In the genomic region with DNA sequence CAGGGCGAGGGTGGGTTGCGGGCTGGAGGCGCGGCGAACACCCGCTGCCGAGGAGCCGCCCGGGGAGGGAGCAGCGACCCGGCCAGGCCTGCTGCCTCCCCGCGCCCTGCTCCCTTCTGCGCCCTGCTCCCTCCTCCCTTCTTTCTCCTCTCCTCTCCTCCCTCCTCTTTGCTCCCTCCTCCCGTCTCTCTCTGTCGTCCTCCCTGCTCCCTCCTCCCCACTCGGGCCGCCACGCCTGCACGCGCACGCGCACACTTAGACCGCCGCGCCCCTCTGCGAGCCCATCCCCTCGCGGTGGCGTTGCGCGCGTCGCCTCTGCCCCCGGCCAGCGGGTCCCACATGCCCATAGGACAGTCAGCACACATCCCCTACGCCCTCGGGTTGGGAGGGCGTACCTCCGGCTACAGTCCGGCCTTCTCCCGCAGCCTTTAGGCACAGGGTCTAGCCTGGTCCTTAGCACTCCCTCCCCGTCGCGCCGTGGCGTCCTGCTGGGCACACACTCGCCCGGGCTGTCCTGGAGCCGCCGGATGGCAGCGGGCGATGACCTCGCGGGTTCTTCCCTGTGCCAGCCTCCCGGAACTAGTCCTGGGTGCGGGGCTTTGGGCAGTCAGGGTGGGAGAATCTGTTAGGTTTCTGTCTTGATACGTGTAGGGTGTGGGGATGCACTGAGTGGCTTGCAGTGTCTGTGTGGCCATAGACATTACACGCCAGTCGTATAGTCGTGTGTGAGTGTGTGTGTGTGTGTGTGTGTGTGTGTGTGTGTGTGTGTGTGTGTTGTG, we compare ENCODE assay signal across 8 mouse cellular contexts. TPM values are rescaled to one million over a fixed set of nuclear protein-coding genes. Genes with fewer than 3 reads are reported as not detected.
DNase-seq lines count a peak whose midpoint lies in the region; ATAC-seq and TF ChIP-seq lines count a peak whose summit lies in the region.

Gene 2510009E07Rik, minus strand, starts transcription at position 203 of the 779 bp plus-strand sequence.

- WGBS in hindbrain, embryonic 10.5 days: under 1% methylated on average over 58 of the region's 61 CpGs
- under 1% methylated on average over 56 of the region's 61 CpGs for WGBS in lung, embryonic 14.5 days

- peaks cover 48% of the 10 kb centered on the region for H3K4me1 ChIP-seq in hindbrain, embryonic 10.5 days (replicated peaks)
- peaks cover 4% of the 10 kb centered on the region; the same call in 1 of the 2 replicates for H3K4me1 ChIP-seq in lung, embryonic 14.5 days (ENCODE audit: insufficient read depth)

- peak within 1 kb of the TSS; percentile 67 for H3K9ac ChIP-seq in lung, embryonic 14.5 days

- H3K4me3 ChIP-seq in hindbrain, embryonic 10.5 days: peak within 1 kb of the TSS; percentile 68
- peak within 1 kb of the TSS; percentile 78 for H3K4me3 ChIP-seq in lung, embryonic 14.5 days (ENCODE audit: low read depth, low read length)

- H3K9me3 ChIP-seq in hindbrain, embryonic 10.5 days: no peaks in the 10 kb centered on the region
- H3K9me3 ChIP-seq in lung, embryonic 14.5 days (ENCODE audit: low read depth, low read length): no peaks in the 10 kb centered on the region

- peaks cover 21% of the 10 kb centered on the region; the same call in 1 of the 2 replicates for H3K27me3 ChIP-seq in hindbrain, embryonic 10.5 days (ENCODE audit: insufficient read depth, poor library complexity, severe bottlenecking)
- no peaks in the 10 kb centered on the region for H3K27me3 ChIP-seq in lung, embryonic 14.5 days (ENCODE audit: insufficient read depth, low read length)

- H3K4me2 ChIP-seq in lung, embryonic 14.5 days: peak within 1 kb of the TSS; percentile 96

- H3K36me3 ChIP-seq in hindbrain, embryonic 10.5 days: peaks cover 2% of the 10 kb centered on the region; the same call in 1 of the 2 replicates
- H3K36me3 ChIP-seq in lung, embryonic 14.5 days (ENCODE audit: insufficient read depth): no peaks in the 10 kb centered on the region

- H3K27ac ChIP-seq in hindbrain, embryonic 10.5 days: peak within 1 kb of the TSS; percentile 95
- H3K27ac ChIP-seq in lung, embryonic 14.5 days (ENCODE audit: low read depth): peak within 1 kb of the TSS; percentile 84

- DNase-seq in ES-CJ7 (ENCODE audit: low read depth, low spot score): peak; percentile 92
- peak; percentile 93 for DNase-seq in cerebellum, adult 8-10 months
- DNase-seq in frontal cortex, adult 2 months (ENCODE audit: extremely low spot score in 1 of 2, low spot score in 1 of 2): peak; percentile 79 to 94
- DNase-seq in hindbrain, embryonic 10.5 days (ENCODE audit: low spot score): peak; percentile 90
- DNase-seq in layer of hippocampus, adult 9-10 months (ENCODE audit: low spot score): peak; percentile 65
- peak; percentile 93 for DNase-seq in lung, embryonic 14.5 days
- DNase-seq in ovary, adult 18-20 months (ENCODE audit: low spot score): peak; percentile 87
- peak; percentile 75 to 81 for DNase-seq in thymus, adult 18-20 months

- TF ChIP-seq CTCF in lung, embryonic 14.5 days (IDR thresholded peaks at IDR 0.05; ENCODE audit: low read depth): 0 out of 2 replicates have a peak, but pooled peaks have one; percentile 1

- peak; percentile 90 for ATAC-seq in lung, embryonic 14.5 days (ENCODE audit: insufficient read depth)

RNA-seq across cellular contexts. Expression of gene 2510009E07Rik, which starts in this region (rescaled TPM):
- 26.9 and 32.8 TPM in 2 replicates for polyA plus RNA-seq in frontal cortex, adult 2 months (2012; rRNA removed)
- polyA plus RNA-seq in hindbrain, embryonic 10.5 days (2016; fragmentation: Nextera tagmentation; extraction: Ambion mirVana): 32.9 and 34.0 TPM in 2 replicates
- 19.7 and 22.2 TPM in 2 replicates for polyA plus RNA-seq in lung, embryonic 14.5 days (2014; fragmentation: Nextera tagmentation; extraction: Ambion mirVana)

Comparison
In these comparisons a context has a peak if more than half of its experiments do, and no peak if none do; other contexts are left out.
1. Peak in every context shown above with its lines: DNase-seq, ATAC-seq, H3K4me3 ChIP-seq and H3K27ac ChIP-seq.